Mouse (Mus musculus) activated CD4-positive, CD25-positive, alpha-beta regulatory T cell (primary cell): ENCODE results near the gene S100a10. TPM values are rescaled to one million over a fixed set of nuclear protein-coding genes. Genes with fewer than 3 reads are reported as not detected.

Experiments
- polyA plus RNA-seq, 2 experiments: library from polyadenylated mRNA; unstranded; fragments of 100-300 nt; shearing (Covaris generic); gene quantifications; one replicate each; pipeline ENCODE4 v1.2.1; 2017

S100a10 gene
- polyA plus RNA-seq = 1,000 to 10,000 TPM in 1 of 2 experiments, 100 to 1,000 TPM in 1; 590 to 2,365 TPM

DNA sequence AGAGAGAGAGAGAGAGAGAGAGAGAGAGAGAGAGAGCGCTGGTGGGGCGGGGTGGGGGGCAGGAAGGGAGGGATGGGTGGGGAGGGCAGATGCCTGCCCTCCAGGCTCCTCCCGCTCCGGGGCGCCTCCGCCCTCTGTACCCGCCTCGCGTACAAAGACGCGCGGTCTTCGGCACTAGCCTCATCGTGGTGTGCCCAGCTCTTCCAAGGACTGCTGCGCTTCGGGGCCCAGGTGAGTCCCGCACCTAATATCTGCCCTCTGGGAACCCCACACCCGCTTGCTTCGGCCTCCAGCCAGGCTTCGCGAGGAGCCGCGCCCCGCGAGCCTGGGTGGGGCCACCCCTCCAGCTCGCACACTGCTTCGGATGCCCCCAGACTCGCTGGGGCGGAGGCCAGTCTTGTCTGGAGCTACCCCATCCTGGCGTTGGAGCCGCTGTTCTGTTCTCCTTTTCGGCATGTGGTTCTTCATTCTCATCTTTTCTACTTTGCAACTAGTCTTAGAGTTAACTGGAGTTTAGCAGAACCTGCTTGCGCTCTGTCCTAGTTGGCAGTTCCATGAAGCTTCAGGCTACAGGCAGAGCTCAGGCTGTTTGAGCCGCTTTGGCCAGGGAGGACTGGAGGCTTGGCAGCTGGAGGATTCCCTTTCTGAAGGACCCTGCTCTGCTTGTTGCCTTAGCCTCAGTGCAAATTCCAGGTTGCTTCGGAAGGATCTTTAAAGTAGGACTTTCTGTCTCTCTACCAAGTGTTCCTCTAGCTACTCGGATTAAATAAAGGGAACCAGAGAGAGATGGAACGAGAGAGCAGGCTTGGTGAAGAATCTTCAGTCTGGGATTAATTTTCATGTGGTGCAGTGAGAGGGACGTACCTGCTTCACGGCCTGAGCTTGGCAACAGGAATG is at the start of gene S100a10:
Gene S100a10 (plus strand): TSS at position 100 of the 897 bp plus-strand sequence.

DNA sequence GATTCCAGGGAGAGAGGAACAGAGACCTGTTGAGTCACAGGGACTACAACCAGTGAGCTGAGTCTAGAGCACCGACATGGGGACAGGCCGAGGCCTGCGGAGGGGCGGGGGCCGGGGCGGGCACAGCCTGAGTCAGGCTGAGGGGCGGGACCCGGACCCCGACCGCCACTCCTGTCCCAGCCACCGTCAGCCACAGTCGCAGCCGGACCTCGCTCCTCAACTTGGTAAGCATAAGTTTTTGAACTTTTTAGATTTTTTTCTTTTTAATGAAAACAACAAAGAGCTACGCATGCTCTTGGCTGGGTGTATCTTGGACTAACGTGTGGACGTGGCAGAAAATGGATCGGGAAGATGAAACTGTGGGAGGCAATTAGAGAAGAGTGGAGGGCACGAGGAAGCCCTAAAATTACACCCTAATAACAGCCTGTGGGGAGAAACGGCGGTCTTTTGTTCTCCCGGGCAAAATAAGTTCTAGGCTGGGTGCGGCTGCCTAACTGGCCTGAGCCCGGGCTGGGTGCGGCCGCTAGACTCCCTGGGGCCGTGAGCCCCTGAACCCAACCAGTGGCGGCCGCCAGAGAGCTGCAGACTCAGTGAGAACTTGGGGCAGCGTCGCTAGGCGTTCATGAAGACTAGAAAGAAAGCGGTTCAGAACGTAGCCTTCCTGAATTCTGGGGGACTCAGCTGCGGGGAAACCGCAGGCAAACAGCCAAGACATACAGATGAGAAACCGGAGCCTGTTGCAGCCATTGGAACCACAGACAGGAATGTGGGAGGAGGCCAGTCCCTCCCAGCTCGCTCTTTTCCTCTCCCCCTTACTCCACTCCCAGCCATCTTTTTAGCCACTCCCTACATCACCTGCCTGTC is 34.3 kb upstream of the S100a10 start, which contains the start of gene S100a11:
Gene S100a11 (plus strand): TSS at position 159 of the 864 bp plus-strand sequence.

Other genes with a start within 250 kb of the S100a10 start
- gene Hrnr, start 235.3 kb upstream of the S100a10 start, polyA plus RNA-seq = not detected
- gene Rptn, start 161.4 kb upstream of the S100a10 start, polyA plus RNA-seq = under 1 TPM in 1 of 2 experiments, not detected in 1; 0.23 TPM
- under 1 TPM in 1 of 2 experiments, not detected in 1; 0.20 TPM for gene Tchh, start 112.8 kb upstream of the S100a10 start, polyA plus RNA-seq
- not detected for gene Tchhl1, start 86.3 kb upstream of the S100a10 start, polyA plus RNA-seq
- gene S100a11, start 34.6 kb upstream of the S100a10 start, polyA plus RNA-seq = 1,000 to 10,000 TPM in 1 of 2 experiments, 100 to 1,000 TPM in 1; 475 to 1,419 TPM
- not detected for gene Tdpoz2, start 97.6 kb downstream of the S100a10 start, polyA plus RNA-seq
- not detected for gene Tdpoz1, start 121.2 kb downstream of the S100a10 start, polyA plus RNA-seq
- not detected for gene Gm37596, start 138.0 kb downstream of the S100a10 start, polyA plus RNA-seq
- not detected for gene Gm5773, start 217.9 kb downstream of the S100a10 start, polyA plus RNA-seq
- not detected for gene Tdpoz4, start 241.3 kb downstream of the S100a10 start, polyA plus RNA-seq